Mouse (Mus musculus): Measurements from ENCODE around the gene Wwtr1. TPM values are rescaled to one million over a fixed set of nuclear protein-coding genes. Genes with fewer than 3 reads are reported as not detected.

Gene Wwtr1
- polyA plus RNA-seq, 1 experiment = 4.0 TPM

- WGBS = 81% methylated on average over 10 of the region's 10 CpGs
- Histone ChIP-seq H3K4me3 (replicated peaks; ENCODE audit: control insufficient read depth, low read depth, low read length) (no peak within 1 kb of the TSS), H3K4me1 (ENCODE audit: control insufficient read depth, insufficient read depth, low read length) (no peaks in the 10 kb centered on the region), H3K27ac (ENCODE audit: control insufficient read depth, insufficient read depth, low read depth, low read length, poor library complexity) (no peak within 1 kb of the TSS)
- no peak for TF ChIP-seq CTCF (IDR thresholded peaks at IDR 0.05; ENCODE audit: control insufficient read depth, insufficient read depth, low read length)
- no peak for TF ChIP-seq POLR2A (IDR thresholded peaks at IDR 0.05; ENCODE audit: borderline replicate concordance, control insufficient read depth, low read depth, low read length)
These were observed 150.5 kb downstream of the Wwtr1 start, which contains the start of gene Tm4sf4 for GRCm38 (mm10) chr3:57425089-57425730. Gene Tm4sf4, plus strand, starts transcription at chr3:57425314.

- Histone ChIP-seq H3K27ac (ENCODE audit: control insufficient read depth, insufficient read depth, low read depth, low read length, poor library complexity) (no peak overlapping the region), H3K4me3 (replicated peaks; ENCODE audit: control insufficient read depth, low read depth, low read length) (no peak overlapping the region), H3K4me1 (ENCODE audit: control insufficient read depth, insufficient read depth, low read length) (no peaks in the 10 kb centered on the region)
- TF ChIP-seq CTCF (IDR thresholded peaks at IDR 0.05; ENCODE audit: control insufficient read depth, insufficient read depth, low read length) = no peak
- 68% methylated on average over 1 of the region's 1 CpGs for WGBS
These were observed 155.1 kb downstream of the Wwtr1 start for GRCm38 (mm10) chr3:57420660-57421059.

- H3K27ac ChIP-seq (ENCODE audit: control insufficient read depth, insufficient read depth, low read depth, low read length, poor library complexity) = no peak overlapping the region
- no peaks in the 10 kb centered on the region for H3K4me1 ChIP-seq (ENCODE audit: control insufficient read depth, insufficient read depth, low read length)
- no peak overlapping the region for H3K4me3 ChIP-seq (replicated peaks; ENCODE audit: control insufficient read depth, low read depth, low read length)
- TF ChIP-seq POLR2A (IDR thresholded peaks at IDR 0.05; ENCODE audit: borderline replicate concordance, control insufficient read depth, low read depth, low read length) (no peak), CTCF (IDR thresholded peaks at IDR 0.05; ENCODE audit: control insufficient read depth, insufficient read depth, low read length) (no peak)
- WGBS = 64% methylated on average over 2 of the region's 2 CpGs
These were observed 155.5 kb downstream of the Wwtr1 start for GRCm38 (mm10) chr3:57420233-57420632.

- Histone ChIP-seq H3K4me3 (replicated peaks; ENCODE audit: control insufficient read depth, low read depth, low read length) (no peak overlapping the region), H3K27ac (ENCODE audit: control insufficient read depth, insufficient read depth, low read depth, low read length, poor library complexity) (no peak overlapping the region), H3K4me1 (ENCODE audit: control insufficient read depth, insufficient read depth, low read length) (no peaks in the 10 kb centered on the region)
- TF ChIP-seq POLR2A (IDR thresholded peaks at IDR 0.05; ENCODE audit: borderline replicate concordance, control insufficient read depth, low read depth, low read length) (no peak), CTCF (IDR thresholded peaks at IDR 0.05; ENCODE audit: control insufficient read depth, insufficient read depth, low read length) (no peak)
- 64% methylated on average over 4 of the region's 4 CpGs for WGBS
These were observed 164.2 kb downstream of the Wwtr1 start for GRCm38 (mm10) chr3:57411535-57411934.

Other genes with a start within 250 kb of the Wwtr1 start
- gene Tm4sf4, start 150.6 kb downstream of the Wwtr1 start, polyA plus RNA-seq (2011; ENCODE audit: insufficient read depth, insufficient read length, low replicate concordance, missing spikeins) = not detected in 2 replicates
- 21.8 and 22.2 TPM in 2 replicates for gene Commd2, start 75.8 kb upstream of the Wwtr1 start, polyA plus RNA-seq (2011; ENCODE audit: insufficient read depth, insufficient read length, low replicate concordance, missing spikeins)
- gene Ankub1, start 116.9 kb upstream of the Wwtr1 start, polyA plus RNA-seq (2011; ENCODE audit: insufficient read depth, insufficient read length, low replicate concordance, missing spikeins) = not detected in 2 replicates
- gene Rnf13, start 160.2 kb upstream of the Wwtr1 start, polyA plus RNA-seq (2011; ENCODE audit: insufficient read depth, insufficient read length, low replicate concordance, missing spikeins) = 1.9 and 22.1 TPM in 2 replicates